Mouse (Mus musculus) hindbrain, embryonic 10.5 days (tissue): Measurements from ENCODE around the gene Selenof. TPM values are rescaled to one million over a fixed set of nuclear protein-coding genes. Genes with fewer than 3 reads are reported as not detected.

Source experiments
- DNase-seq: peaks from one replicate; pipeline ENCODE4 v3.0.0-alpha.2; 2017; ENCODE audit warnings: low spot score
- H3K27ac ChIP-seq: fragments of 300-500 bp; sonication (generic); 2 replicates; pipeline ENCODE4 v1.5.1; 2016; ENCODE audit warnings: mild to moderate bottlenecking, moderate library complexity
- H3K27me3 ChIP-seq: fragments of 300-500 bp; sonication (generic); 2 replicates; pipeline ENCODE4 v1.6.1; 2016; ENCODE audit warnings: mild to moderate bottlenecking; ENCODE audit not compliant: poor library complexity, insufficient read depth, severe bottlenecking
- H3K36me3 ChIP-seq: fragments of 300-500 bp; sonication (generic); 2 replicates; pipeline ENCODE4 v1.6.1; 2016; ENCODE audit warnings: mild to moderate bottlenecking, moderate library complexity
- H3K4me1 ChIP-seq: fragments of 300-500 bp; sonication (generic); replicated peaks from 2 replicates; pipeline ENCODE4 v1.6.1; 2016; ENCODE audit warnings: mild to moderate bottlenecking
- H3K4me3 ChIP-seq: fragments of 300-500 bp; sonication (generic); 2 replicates; pipeline ENCODE4 v1.5.1; 2016; ENCODE audit warnings: mild to moderate bottlenecking, moderate library complexity
- H3K9me3 ChIP-seq: fragments of 300-500 bp; sonication (generic); 2 replicates; pipeline ENCODE4 v1.6.1; 2016; ENCODE audit warnings: mild to moderate bottlenecking, moderate library complexity
- WGBS: fragments of 180-500 bp; shearing (Covaris S2); methylation state at CpG from one replicate; pipeline ENCODE4 v1.1.7; 2016; 5-methylcytosine and 5-hydroxymethylcytosine counted together
- polyA plus RNA-seq: library from polyadenylated mRNA; unstranded; fragments of >200 nt; fragmentation: Nextera tagmentation; extraction: Ambion mirVana; gene quantifications from 2 replicates; pipeline ENCODE4 v1.2.1, GENCODE M21; 2016

Selenof gene
- polyA plus RNA-seq, 1 experiment from 2014 or later, result 487 TPM

- Histone ChIP-seq H3K4me3 (peak overlapping the region; percentile 93), H3K27me3 (no peaks in the 10 kb centered on the region), H3K9me3 (no peaks in the 10 kb centered on the region), H3K4me1 (peaks cover 33% of the 10 kb centered on the region), H3K36me3 (peaks cover 30% of the 10 kb centered on the region), H3K27ac (peak overlapping the region; percentile 95)
- WGBS, result 1% methylated on average over 25 of the region's 25 CpGs
- no peak for DNase-seq
Observed at GRCm38 (mm10) chr3:144570816-144571487, 848 bp downstream of the Selenof start.

DNA sequence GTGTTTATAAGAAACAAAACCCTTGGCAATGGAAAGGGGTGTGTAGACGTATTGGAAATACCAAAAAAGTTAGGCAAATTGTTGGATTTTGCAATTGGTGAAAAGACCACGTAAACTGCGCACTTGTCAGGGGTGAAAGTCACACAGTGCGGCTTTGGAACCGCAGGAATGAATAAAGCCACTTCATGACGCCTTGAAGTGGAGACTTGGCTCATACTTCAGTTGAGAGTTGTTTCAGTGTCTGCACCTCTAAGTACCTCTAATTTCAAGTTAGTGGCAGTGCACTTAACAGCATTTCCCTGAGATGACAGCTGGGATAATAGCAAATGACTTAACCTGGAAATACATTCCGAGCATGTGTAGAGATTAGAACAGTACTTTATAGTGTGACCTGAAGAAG, 4.2 kb downstream of the Selenof start:
- Histone ChIP-seq H3K4me3 (no peak overlapping the region), H3K36me3 (peaks cover 56% of the 10 kb centered on the region), H3K9me3 (no peaks in the 10 kb centered on the region), H3K4me1 (peaks cover 17% of the 10 kb centered on the region), H3K27ac (no peak overlapping the region), H3K27me3 (no peaks in the 10 kb centered on the region)
- 95% methylated on average over 7 of the region's 7 CpGs for WGBS
- no peak for DNase-seq

DNA sequence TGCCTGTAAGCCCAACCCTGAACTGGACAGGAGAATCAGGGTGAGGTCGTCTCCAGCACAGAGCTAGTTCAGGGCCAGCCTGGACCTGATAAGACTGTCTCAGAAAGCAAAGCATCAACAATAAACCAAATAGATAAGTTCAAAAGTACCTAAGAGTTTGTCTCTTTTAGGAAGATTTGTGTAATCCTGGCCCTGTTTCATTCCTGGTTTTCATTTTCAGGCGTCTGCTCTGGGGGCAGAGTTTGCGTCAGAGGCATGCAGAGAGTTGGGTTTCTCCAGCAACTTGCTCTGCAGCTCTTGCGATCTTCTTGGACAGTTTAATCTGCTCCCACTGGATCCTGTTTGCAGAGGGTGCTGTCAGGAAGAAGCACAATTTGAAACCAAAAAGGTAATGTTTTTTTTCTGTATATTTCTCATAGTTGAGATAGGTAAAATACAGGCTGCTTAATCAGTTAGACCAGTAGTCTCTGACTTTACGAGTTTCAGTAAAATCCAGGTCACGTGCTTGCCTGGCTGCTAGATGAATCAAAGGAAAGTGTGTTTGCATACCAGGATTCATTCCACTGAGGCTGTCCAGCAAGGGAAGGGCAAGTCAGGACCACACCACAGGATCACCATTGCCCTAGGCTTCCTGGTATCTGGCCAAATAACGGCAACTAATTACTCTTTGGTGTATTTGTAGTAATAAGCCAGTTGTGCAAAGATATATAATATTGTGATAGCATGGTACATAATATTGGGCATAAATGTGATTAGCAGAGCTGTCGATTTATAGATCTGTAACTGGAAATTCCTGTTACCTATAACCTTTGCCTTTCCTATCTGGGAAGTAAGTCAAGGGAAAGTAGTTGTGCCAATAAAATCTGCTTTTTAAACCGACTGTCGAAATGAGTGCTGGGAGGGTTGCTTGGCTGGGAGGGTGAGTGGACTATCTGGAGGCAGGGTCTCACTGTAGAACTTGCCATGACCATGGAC, 7.5 kb downstream of the Selenof start:
- no peak for DNase-seq

DNA sequence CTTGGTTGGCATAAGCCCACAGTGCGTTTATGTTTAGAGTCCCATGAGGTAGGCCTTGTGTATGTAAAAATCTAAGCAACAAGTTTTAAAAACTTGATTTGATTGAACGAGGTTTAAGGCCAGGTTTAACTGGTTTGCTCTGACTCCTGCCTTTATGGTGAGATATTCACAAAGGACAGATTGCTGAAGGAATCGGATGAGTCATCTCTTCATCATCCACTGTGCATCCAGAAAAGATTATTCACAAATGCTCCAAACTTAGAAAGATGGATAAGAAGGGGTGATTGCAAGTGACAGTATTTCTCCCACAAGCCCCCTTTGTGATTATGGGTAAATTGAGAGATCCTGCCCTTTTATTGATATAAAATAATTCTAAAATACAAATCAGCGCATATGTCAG, 8.8 kb downstream of the Selenof start:
- Histone ChIP-seq H3K4me3 (no peak overlapping the region), H3K36me3 (peaks cover 85% of the 10 kb centered on the region), H3K27ac (no peak overlapping the region), H3K27me3 (no peaks in the 10 kb centered on the region), H3K9me3 (no peaks in the 10 kb centered on the region), H3K4me1 (no peaks in the 10 kb centered on the region)
- 95% methylated on average over 4 of the region's 4 CpGs for WGBS
- DNase-seq, result no peak

More for the DNA sequence above, 7.5 kb downstream of the Selenof start:
- WGBS, result 92% methylated on average over 10 of the region's 10 CpGs
- Histone ChIP-seq H3K9me3 (no peaks in the 10 kb centered on the region), H3K27ac (no peak overlapping the region), H3K36me3 (peaks cover 88% of the 10 kb centered on the region), H3K4me1 (no peaks in the 10 kb centered on the region), H3K4me3 (no peak overlapping the region), H3K27me3 (no peaks in the 10 kb centered on the region)

- DNase-seq, result no peak
- Histone ChIP-seq H3K4me1 (no peaks in the 10 kb centered on the region), H3K27ac (no peak overlapping the region), H3K9me3 (no peaks in the 10 kb centered on the region), H3K4me3 (no peak overlapping the region), H3K27me3 (no peaks in the 10 kb centered on the region), H3K36me3 (peaks cover 81% of the 10 kb centered on the region)
- WGBS, result 89% methylated on average over 5 of the region's 5 CpGs
Observed at GRCm38 (mm10) chr3:144579796-144580195, 9.7 kb downstream of the Selenof start.

- no peaks in the 10 kb centered on the region for H3K27me3 ChIP-seq
- no peak overlapping the region for H3K4me3 ChIP-seq
- H3K36me3 ChIP-seq, result peaks cover 80% of the 10 kb centered on the region
- DNase-seq, result no peak
- WGBS, result 89% methylated on average over 7 of the region's 7 CpGs
- H3K4me1 ChIP-seq, result no peaks in the 10 kb centered on the region
- no peak overlapping the region for H3K27ac ChIP-seq
- H3K9me3 ChIP-seq, result no peaks in the 10 kb centered on the region
Observed at GRCm38 (mm10) chr3:144580281-144580680, 10.2 kb downstream of the Selenof start.

- DNase-seq, result no peak
- H3K27me3 ChIP-seq, result no peaks in the 10 kb centered on the region
- no peaks in the 10 kb centered on the region for H3K9me3 ChIP-seq
- H3K27ac ChIP-seq, result no peak overlapping the region
- H3K36me3 ChIP-seq, result peaks cover 83% of the 10 kb centered on the region
- H3K4me1 ChIP-seq, result no peaks in the 10 kb centered on the region
- H3K4me3 ChIP-seq, result no peak overlapping the region
- WGBS, result 89% methylated on average over 3 of the region's 3 CpGs
Observed at GRCm38 (mm10) chr3:144581842-144582241, 11.7 kb downstream of the Selenof start.

DNA sequence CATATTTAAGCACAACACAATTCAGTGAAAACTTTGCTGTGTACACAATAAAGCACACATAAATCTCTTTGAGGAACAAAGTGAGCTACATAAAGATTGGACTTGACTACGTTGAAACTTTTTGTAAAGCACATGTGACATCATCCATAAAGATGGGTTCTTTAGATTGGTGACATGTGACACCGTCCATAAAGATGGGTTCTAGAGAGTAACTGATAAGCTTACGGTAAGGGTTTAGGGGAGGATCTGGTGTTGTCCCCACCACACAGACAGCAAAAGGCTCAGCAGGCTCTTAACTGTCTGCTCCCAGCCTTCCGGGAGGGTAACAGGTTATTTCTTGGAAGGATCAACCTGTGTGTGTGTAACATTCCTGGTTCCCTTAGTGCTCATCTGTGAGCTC, 12.2 kb downstream of the Selenof start:
- 94% methylated on average over 4 of the region's 4 CpGs for WGBS
- Histone ChIP-seq H3K4me1 (no peaks in the 10 kb centered on the region), H3K27ac (no peak overlapping the region), H3K4me3 (no peak overlapping the region), H3K36me3 (peaks cover 86% of the 10 kb centered on the region), H3K9me3 (no peaks in the 10 kb centered on the region), H3K27me3 (no peaks in the 10 kb centered on the region)
- no peak for DNase-seq

DNA sequence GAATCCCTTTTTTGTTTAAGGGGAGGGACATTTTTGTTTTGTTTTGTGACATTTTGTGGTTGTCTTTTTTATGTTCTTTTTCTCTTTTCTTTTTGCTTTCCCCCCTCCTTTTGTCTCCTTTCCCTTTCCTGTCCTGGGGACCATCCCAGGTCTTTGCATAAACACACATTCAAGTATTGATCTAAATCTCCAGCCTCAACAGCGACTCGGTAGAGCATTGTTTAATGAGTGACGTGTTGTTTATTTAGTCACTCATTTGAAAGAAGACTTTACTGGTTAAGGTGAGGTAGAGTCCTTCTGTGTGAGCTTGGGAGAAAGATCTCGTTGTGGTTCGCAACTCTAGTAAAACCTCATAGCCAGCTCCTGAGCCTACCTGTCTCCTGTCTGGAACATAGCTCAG, 13.7 kb downstream of the Selenof start:
- Histone ChIP-seq H3K27me3 (no peaks in the 10 kb centered on the region), H3K4me1 (no peaks in the 10 kb centered on the region), H3K9me3 (no peaks in the 10 kb centered on the region), H3K27ac (no peak overlapping the region), H3K36me3 (peaks cover 86% of the 10 kb centered on the region), H3K4me3 (no peak overlapping the region)
- DNase-seq, result no peak
- 71% methylated on average over 5 of the region's 5 CpGs for WGBS

DNA sequence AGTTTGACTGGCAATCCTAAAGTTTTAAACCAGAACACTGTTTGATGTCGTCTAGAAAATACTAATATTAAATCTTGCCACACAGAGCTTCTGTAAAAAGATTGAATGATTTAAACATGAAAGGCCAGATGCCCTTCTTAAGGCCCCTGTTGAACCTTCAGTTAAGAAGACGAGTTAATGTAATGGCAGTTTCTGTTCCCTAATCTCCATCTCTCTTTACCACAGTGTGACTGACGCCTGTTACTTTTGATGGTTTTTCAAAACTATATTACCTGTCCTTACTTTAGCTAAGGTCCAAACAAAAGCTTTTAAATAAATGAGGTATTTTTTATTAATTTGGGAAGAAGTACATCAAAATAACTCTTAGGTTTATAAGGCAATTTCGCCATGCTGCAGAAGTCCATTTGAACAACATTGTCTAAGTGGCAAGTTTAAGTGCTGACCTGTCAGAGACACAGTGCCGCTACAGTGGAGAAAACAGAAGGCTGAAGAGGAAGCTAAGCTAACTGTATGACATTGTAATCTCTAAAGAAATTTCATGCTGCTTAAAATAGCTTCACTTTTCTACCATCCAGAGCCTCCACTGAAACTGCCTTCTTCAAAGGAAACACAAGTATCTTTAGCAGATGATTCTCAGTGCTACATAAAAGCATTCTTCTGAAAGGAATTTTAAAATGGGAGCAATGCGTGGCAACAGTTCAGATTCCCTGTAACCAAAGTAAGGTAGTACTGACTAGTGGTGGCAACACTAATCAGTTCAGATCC, 14.9 kb downstream of the Selenof start:
- H3K4me1 ChIP-seq, result no peaks in the 10 kb centered on the region; the same call in 1 of the 2 replicates
- H3K27ac ChIP-seq, result no peak overlapping the region
- H3K4me3 ChIP-seq, result no peak overlapping the region
- peaks cover 86% of the 10 kb centered on the region for H3K36me3 ChIP-seq
- H3K9me3 ChIP-seq, result no peaks in the 10 kb centered on the region
- no peak for DNase-seq
- H3K27me3 ChIP-seq, result no peaks in the 10 kb centered on the region
- WGBS, result 89% methylated on average over 6 of the region's 6 CpGs

DNA sequence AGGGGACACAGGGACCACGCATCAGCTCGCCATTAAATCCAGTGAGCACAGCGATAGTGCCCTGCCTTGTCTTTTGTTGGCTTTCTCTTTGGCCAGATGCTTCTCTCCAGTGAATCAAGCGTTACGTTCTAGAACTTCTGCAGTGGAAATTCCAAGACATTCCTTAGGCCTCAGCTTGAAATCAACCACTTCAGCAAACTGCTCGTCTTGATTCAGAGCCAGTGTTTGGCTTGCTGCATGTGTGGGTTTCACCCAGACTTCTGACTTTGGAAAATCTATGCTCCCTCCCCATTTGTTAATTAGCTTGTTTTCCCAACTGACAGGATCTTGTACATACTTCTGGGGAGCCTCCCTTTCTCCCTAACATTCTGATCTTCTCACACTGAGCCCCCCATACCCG, 16.6 kb downstream of the Selenof start:
- 93% methylated on average over 7 of the region's 7 CpGs for WGBS
- Histone ChIP-seq H3K27ac (no peak overlapping the region), H3K4me1 (no peaks in the 10 kb centered on the region; the same call in 1 of the 2 replicates), H3K9me3 (no peaks in the 10 kb centered on the region), H3K4me3 (no peak overlapping the region), H3K27me3 (no peaks in the 10 kb centered on the region), H3K36me3 (peaks cover 86% of the 10 kb centered on the region)
- DNase-seq, result no peak

DNA sequence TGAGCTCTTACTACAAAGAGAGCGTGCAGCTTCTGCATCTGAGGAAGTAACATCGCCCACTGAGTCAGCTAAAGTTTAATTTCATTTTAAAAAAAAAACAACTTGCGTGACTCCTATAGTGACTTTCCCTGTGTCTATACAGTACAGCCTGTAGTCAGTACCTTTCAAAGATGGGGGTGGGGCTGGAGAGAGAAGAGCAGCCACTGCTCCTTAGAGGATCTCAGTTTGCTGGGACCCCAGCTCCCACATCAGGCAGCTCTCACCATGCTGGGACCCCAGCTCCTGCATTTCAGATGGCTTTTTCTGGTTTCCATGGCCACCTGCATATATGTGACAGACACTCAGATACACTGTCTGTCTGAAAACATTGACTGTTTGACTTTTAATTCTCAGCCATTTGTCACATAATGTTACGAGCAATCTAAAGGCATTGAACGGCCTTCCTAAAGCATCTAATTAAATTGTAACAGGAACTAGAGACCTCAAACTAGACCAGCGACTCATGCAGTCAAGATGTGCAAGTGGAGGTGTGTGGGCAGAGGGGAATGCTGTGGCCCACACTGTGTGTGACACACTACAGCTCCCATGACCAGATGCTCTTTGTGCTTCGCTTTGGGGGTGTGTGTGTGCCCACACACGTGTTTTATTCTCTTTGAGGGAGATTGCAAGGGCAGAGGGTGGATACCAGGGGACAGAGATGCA, 19.2 kb downstream of the Selenof start:
- Histone ChIP-seq H3K4me3 (no peak overlapping the region), H3K27ac (no peak overlapping the region), H3K9me3 (no peaks in the 10 kb centered on the region), H3K27me3 (no peaks in the 10 kb centered on the region), H3K36me3 (peaks cover 70% of the 10 kb centered on the region), H3K4me1 (no peaks in the 10 kb centered on the region; the same call in 1 of the 2 replicates)
- no peak for DNase-seq
- 89% methylated on average over 8 of the region's 8 CpGs for WGBS
